Mouse (Mus musculus) heart, adult 11 months (tissue): ENCODE measurements around the gene Mut.

Source experiments
- DNase-seq: peaks from one replicate; pipeline ENCODE4 v3.0.0; 2022

Mut gene

DNA sequence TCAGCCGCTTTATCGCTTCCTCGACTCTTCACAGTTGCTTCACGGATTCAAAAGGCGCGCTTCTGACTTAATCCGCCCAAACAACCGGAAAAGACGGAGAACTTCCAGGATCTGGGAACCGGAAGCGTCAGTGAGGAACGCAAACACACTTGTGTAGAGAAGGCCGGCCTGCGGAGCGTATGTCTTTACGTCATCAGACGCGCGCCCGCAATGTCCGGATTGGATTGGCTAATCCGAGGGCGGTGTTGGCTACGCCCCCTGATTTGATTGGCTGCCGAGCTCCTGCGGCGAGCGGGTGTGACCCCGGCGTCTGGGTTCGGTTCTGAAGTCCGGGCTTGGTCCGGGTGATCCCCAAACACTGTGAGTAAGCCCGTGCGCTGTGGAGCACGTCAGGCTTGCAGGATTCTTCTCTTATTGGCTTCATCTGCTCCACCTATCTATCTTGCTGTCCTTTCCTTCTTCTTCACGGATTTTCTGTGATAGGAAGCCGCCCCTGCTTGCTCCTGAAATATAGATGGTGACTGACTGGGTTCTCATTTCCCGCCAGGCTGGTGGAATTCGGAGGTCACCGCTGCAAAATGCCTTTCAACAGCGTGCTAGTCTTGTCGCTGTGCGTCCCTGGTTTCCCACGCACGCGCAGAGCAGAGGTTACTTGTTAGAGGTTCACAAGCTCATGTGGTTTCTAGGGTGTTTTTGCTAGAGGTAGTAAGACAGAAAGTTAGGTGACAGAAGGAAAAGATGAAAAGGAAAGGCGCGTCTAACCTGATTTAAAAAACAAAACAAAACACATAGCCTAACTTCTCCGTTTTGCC is at the start of gene Mut, which contains the start of gene Cenpq:
TSS of gene Mut (plus strand) at position 266 of the 812 bp plus-strand sequence.
TSS of gene Cenpq (minus strand) at position 628 of the 812 bp plus-strand sequence.
- peak; percentile 100 for DNase-seq

DNA sequence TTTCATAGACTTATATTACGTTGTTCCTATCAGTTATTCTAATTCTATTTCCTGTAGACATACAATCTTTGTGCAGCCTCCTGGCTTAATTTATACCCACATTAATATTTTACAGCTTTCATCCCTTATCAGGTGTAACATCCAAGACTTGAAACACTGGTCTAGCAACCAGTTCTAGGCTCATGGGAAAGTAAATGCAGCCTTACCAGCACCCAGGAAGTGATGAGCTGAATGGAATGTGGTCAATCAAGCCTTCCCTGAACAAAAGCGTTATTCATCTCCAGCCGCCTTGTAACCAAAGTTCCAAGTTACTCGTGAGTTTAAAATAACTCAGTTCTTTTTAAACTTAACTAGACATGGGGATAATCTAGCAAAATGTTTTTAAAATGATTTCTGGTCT is 49.3 kb upstream of the Mut start:
- DNase-seq = no peak

DNA sequence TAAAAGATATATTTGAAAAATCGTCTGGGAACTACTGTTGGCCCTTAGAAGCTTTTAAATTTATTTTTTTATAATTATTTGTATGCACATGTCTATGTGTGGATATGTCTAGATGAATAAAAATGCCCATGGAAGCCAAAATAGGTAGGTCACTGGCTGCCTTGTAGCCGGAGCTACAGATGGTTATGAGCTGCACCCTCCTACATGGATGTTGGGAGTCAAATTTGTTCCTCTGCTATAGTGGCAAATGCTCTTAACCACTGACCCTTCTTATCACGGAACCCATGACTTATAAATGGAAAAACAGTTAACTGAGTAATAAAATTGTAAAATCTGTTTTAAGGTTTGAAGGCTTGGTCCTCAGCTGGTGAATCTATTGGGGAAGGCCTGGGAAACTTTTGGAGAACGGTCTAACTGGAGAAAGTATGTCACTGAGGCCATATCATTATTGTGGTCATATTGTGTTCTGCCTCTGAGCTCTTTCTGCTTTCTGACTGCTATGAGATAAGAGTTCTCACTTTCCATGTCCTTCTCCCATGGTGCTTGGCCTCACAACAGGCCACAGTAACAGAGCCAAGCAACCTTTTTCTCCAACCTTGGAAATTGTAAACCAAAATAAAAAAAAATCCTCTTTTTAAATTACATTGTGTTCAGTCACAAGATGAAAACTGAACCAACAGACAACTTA is 46.5 kb upstream of the Mut start:
- DNase-seq = no peak

GRCm38 (mm10) chr17:40896863-40897262 is 37.6 kb upstream of the Mut start:
- DNase-seq = no peak

GRCm38 (mm10) chr17:40899783-40900363 is 34.6 kb upstream of the Mut start:
- DNase-seq = peak; percentile 58

DNA sequence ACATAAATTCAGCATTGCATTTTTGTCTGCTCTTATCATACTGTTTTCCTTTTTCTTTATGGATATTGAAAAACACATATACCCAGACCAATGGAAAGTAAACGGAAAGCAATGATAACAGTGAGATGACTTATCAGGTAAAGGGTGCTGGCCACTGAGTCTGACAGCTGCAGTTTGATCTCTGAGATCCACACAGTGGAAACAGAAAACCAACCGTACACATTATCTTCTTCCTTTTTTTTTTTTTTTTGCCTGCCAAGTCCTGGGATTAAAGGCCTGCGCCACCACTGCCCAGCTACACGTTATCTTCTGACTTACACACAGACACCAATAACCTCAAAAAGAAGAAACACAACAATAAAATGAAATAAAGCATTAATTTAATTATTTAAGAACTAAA is 31.1 kb upstream of the Mut start:
- no peak for DNase-seq

DNA sequence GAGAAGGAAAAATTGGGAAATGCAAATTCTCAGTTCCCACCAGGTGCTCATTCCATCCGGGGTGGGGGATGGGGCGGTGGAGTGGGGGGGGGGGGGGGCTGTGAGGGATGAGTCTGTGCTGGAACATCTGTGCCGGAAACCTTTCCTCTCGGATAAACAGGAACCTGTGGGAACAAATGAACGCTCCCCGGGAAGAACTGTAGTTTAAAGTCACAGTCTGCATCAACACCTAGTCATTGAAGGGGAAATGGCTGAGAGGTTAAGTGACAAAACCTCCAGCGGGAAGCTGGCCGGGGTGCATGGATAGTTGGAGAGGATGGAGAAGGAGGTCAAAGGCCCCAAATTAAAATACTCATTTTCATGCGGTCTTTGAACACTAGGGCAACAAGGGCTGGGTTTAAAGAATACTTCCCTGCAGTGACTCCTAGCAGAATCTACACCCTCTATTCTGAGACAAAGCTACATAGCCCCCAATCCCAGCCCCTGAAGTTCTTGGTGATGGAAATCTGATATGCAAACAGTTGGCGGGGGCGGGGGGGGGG is 30.4 kb upstream of the Mut start:
- peak; percentile 85 for DNase-seq

GRCm38 (mm10) chr17:40904721-40905154 is 29.7 kb upstream of the Mut start:
- DNase-seq = no peak

GRCm38 (mm10) chr17:40914250-40914649 is 20.2 kb upstream of the Mut start, which contains the start of gene Glyatl3:
Glyatl3 (minus strand) TSS chr17:40914350.
- no peak for DNase-seq

DNA sequence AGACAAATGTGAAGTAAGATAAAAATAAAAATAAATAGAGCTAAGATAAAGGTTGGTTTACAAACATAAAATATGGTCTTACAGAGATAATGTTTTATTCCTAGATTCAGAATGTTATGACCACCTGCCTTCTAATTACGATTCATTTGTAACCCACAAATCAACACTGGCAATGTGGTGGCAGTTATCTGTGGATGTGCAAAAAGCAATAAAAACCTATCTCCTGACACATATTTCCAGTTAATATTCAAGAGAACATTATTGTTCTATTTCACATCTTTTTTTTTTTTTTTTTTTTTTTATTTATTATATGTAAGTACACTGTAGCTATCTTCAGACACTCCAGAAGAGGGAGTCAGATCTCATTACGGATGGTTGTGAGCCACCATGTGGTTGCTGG is 19.0 kb upstream of the Mut start:
- no peak for DNase-seq

DNA sequence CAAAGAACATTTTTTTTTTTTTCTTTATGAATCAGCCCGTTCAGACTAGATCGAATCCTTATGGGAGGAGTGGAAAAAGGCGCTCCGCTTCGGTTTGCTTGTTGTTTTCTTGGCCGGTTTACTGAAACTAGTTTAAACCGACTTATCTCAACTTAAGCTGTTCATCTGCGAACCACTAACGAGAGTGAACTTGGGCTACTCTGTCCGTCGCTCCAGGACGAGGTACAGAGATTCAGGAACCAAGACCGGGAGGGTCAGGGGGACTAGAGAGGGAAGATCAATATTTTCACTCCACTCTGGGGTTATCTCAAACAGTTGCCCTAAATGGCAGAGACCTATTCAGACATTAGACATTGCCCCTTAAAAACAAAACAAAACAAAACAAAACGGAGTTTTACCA is 500 bp upstream of the Mut start:
- peak; percentile 83 for DNase-seq

- DNase-seq = peak; percentile 44
These were observed 14.0 kb downstream of the Mut start for GRCm38 (mm10) chr17:40948518-40948917.

- no peak for DNase-seq
These were observed 43.4 kb downstream of the Mut start for GRCm38 (mm10) chr17:40977914-40978313.

DNA sequence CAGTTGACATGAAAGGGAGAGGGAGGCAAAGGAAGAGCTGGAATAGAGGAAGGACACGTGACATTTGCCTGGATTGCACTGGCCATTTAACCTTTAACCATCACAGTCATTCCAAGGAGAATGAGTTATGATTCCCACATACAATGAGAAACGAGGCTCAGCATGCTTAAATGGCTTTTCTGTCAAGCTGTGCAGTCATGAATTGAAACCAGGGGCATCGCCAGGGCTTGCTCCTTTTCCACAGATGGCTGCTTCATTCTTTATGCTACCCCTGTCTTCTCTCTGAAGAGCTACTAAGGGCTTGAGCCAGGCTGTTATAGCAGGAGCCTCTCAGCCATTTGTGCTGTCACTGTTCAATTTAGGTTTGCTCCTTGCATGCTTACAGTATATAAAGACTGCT is 57.6 kb downstream of the Mut start:
- no peak for DNase-seq
